Mouse (Mus musculus): ENCODE measurements around the gene Eno1.

DNA sequence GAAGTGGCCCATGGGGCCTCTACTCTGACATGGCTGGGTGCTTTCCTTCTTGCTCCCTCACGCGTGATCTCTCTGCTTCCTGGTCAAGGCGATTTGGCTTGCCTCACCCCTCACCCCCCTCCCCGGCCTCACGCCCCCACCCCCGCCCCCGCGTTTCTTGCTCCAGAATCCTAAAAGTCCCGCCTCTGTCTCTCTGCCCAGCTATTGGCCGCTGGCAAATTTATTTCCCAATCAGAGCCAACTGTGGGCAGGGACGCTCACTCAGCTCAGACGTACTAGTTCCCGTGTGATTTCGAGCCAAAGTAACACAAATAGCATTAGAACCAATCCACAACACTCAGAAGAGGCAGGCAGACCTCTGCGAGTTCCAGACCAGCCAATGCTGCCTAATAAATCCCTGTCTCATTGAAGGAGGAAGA is 24.0 kb upstream of the Eno1 start:
- TF ChIP-seq CHD2 (IDR thresholded peaks at IDR 0.05; ENCODE audit: low read depth, low read length), result peak; percentile 71
- TF ChIP-seq ZNF384 (IDR thresholded peaks at IDR 0.05; ENCODE audit: low read depth, low read length), result no peak
